Mouse (Mus musculus) midbrain, embryonic 12.5 days (tissue): Measurements from ENCODE around the gene Gfpt2. TPM values are rescaled to one million over a fixed set of nuclear protein-coding genes. Genes with fewer than 3 reads are reported as not detected.
"Not testable (repeated sequence)": the region's sequence is repeated elsewhere in the genome, so short reads cannot be mapped to it uniquely, and the experiment has no call there.

Experiments
- ATAC-seq: fragments of 200-750 bp; cut with Nextera tagmentation; 2 replicates; pipeline ENCODE4 v1.8.0; 2017; ENCODE audit warnings: low read depth, moderate TSS enrichment, moderate library complexity; ENCODE audit not compliant: low FRiP score
- H3K27ac ChIP-seq: fragments of 300-500 bp; sonication (generic); replicated peaks from 2 replicates; pipeline ENCODE4 v1.5.1; 2016; ENCODE audit warnings: mild to moderate bottlenecking
- H3K27me3 ChIP-seq: fragments of 300-500 bp; sonication (generic); 2 replicates; pipeline ENCODE4 v1.6.1; 2016; ENCODE audit warnings: mild to moderate bottlenecking
- H3K36me3 ChIP-seq: fragments of 300-500 bp; sonication (generic); 2 replicates; pipeline ENCODE4 v1.6.1; 2016
- H3K4me1 ChIP-seq: fragments of 300-500 bp; sonication (generic); 2 replicates; pipeline ENCODE4 v1.6.1; 2016
- H3K4me2 ChIP-seq: fragments of 300-500 bp; sonication (generic); replicated peaks from 2 replicates; pipeline ENCODE4 v1.6.1; 2016; ENCODE audit warnings: mild to moderate bottlenecking, moderate library complexity
- H3K4me3 ChIP-seq: fragments of 300-500 bp; sonication (generic); 2 replicates; pipeline ENCODE4 v1.5.1; 2016; ENCODE audit warnings: mild to moderate bottlenecking
- H3K9ac ChIP-seq: fragments of 300-500 bp; sonication (generic); replicated peaks from 2 replicates; pipeline ENCODE4 v1.6.1; 2016; ENCODE audit warnings: mild to moderate bottlenecking, moderate library complexity
- H3K9me3 ChIP-seq: fragments of 300-500 bp; sonication (generic); 2 replicates; pipeline ENCODE4 v1.6.1; 2016; ENCODE audit warnings: mild to moderate bottlenecking
- WGBS: fragments of 180-500 bp; shearing (Covaris S2); methylation state at CpG from one replicate; pipeline ENCODE4 v1.1.7; 2016; 5-methylcytosine and 5-hydroxymethylcytosine counted together
- polyA plus RNA-seq: library from polyadenylated mRNA; unstranded; fragments of >200 nt; fragmentation: Nextera tagmentation; extraction: Ambion mirVana; gene quantifications from 2 replicates; pipeline ENCODE4 v1.2.1, GENCODE M21; 2016

Gene Gfpt2
- polyA plus RNA-seq, 1 experiment from 2014 or later = 11.3 TPM

DNA sequence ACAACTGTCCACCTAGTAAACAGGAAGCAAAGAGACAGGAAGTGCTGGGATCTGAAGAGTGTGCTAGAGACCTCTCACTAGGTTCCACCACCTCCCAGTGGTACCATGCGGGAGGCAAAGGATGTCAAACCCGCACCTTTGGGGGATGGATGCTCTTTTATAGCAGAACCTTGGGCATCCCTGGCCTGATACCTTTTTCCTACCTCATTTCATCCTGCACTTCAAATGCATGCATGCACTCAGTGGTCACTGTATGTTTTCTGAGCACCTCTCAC lies 27.9 kb upstream of the Gfpt2 start:
- WGBS = 81% methylated on average over 2 of the region's 2 CpGs
- Histone ChIP-seq H3K36me3 (no peaks in the 10 kb centered on the region), H3K27me3 (no peaks in the 10 kb centered on the region), H3K9me3 (no peaks in the 10 kb centered on the region), H3K9ac (no peak overlapping the region), H3K4me3 (no peak overlapping the region), H3K4me1 (peaks cover 13% of the 10 kb centered on the region; the same call in 1 of the 2 replicates), H3K4me2 (no peak overlapping the region), H3K27ac (no peak overlapping the region)
- ATAC-seq = no peak

DNA sequence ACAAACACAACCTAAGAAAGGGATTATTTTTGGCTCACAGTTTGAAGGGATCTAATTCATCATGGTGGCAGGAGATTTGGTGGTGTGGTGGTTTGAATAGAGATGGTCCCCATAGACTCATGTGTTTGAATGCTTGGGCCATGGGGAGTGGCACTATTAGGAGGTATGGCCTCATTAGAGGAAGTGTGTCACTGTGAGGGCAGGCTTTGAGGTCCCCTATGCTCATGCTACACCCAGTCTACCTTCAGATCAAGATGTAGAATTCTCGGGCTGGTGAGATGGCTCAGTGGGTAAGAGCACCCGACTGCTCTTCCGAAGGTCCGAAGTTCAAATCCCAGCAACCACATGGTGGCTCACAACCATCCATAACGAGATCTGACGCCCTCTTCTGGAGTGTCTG lies 26.5 kb upstream of the Gfpt2 start:
- peaks cover 13% of the 10 kb centered on the region; the same call in 1 of the 2 replicates for H3K4me1 ChIP-seq
- not testable (repeated sequence) for H3K27ac ChIP-seq, H3K4me2 ChIP-seq, H3K36me3 ChIP-seq, ATAC-seq, H3K4me3 ChIP-seq, H3K9ac ChIP-seq, H3K9me3 ChIP-seq, H3K27me3 ChIP-seq
- WGBS = 92% methylated on average over 4 of the region's 6 CpGs

DNA sequence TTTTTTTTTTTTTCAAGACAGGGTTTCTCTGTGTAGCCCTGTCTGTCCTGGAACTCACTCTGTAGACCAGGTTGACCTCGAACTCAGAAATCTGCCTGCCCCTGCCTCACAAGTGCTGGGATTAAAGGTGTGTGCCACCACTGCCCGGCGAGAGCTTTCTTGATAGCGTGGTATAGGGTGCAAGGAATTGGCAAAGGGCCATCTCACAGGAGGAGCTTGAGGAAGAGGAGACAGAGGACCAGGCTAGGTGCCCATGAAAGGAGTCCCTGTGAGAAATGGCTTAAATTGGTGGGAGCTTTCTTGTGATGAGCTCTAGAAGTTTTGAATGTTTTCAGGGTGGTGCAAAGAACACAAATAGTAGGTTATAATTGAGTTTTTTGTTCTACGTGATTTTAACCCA lies 25.2 kb upstream of the Gfpt2 start:
- no peaks in the 10 kb centered on the region for H3K9me3 ChIP-seq
- H3K4me2 ChIP-seq = no peak overlapping the region
- no peak overlapping the region for H3K9ac ChIP-seq
- no peaks in the 10 kb centered on the region for H3K27me3 ChIP-seq
- WGBS = 89% methylated on average over 5 of the region's 5 CpGs
- no peak overlapping the region for H3K4me3 ChIP-seq
- H3K36me3 ChIP-seq = no peaks in the 10 kb centered on the region
- H3K4me1 ChIP-seq = peaks cover 10% of the 10 kb centered on the region; the same call in 1 of the 2 replicates
- ATAC-seq = no peak
- H3K27ac ChIP-seq = no peak overlapping the region

DNA sequence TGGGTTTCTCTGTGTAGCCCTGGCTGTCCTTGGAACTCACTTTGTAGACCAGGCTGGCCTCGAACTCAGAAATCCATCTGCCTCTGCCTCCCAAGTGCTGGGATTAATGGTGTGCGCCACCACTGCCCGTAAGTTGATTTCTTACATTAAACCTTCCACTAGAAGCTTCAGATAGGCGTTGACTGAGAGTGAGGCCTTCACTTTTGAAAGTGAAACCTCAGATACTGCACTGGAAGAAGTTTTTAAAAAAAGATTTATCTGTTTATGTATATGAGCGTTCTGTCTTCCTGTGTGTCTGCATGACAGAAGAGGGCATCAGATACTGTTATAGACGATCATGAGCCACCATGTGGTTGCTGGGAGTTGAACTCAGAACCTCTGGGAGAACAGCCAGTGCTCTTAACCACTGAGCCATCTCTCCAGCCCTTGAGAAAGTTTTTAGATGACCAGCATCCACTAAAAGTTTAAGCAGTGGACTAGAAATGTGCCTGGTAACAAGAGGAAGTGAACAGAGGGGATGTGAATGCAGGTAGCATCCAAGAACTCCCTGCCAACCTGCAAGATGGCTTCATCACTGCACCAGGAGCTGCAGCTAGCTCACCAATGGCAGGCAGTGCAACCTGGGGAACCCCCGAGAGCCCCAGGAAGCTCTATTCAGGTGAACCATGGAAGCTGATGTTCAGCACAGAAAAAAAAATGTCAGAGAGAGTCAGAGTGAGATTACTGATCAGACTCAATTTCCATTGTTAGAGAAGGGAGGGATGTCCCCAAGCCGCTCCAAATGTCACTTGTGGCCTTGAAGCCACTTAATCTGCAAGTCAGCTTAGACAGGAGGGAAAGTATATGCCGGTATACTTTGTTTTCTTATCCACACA lies 23.1 kb upstream of the Gfpt2 start:
- no peak for ATAC-seq
- no peak overlapping the region for H3K27ac ChIP-seq
- H3K4me3 ChIP-seq = no peak overlapping the region
- H3K4me2 ChIP-seq = no peak overlapping the region
- no peaks in the 10 kb centered on the region for H3K36me3 ChIP-seq
- H3K27me3 ChIP-seq = no peaks in the 10 kb centered on the region
- no peak overlapping the region for H3K9ac ChIP-seq
- WGBS = 82% methylated on average over 9 of the region's 9 CpGs
- no peaks in the 10 kb centered on the region for H3K9me3 ChIP-seq
- no peaks in the 10 kb centered on the region for H3K4me1 ChIP-seq

DNA sequence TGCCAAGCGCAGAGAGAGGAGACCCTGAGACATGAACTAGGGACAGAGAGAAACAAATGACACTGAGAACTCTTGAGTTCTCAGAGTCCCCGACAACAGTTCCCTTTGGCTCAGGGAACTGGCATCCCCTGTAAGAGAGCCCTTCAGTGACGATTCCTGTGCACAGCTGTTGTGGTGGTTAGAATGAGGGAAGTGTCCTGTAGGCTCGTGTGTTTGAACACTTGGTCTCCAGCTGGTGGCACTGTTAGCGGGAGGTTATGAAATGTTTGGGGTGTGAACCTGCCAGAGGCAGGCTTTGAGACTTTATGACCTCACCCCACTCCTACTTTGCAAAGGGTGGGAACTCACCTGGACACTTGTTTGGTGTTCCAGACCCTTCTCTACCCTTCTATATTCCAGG lies 21.7 kb upstream of the Gfpt2 start:
- WGBS = 84% methylated on average over 5 of the region's 5 CpGs
- H3K4me1 ChIP-seq = no peaks in the 10 kb centered on the region
- no peak overlapping the region for H3K4me2 ChIP-seq
- no peak overlapping the region for H3K9ac ChIP-seq
- no peak for ATAC-seq
- H3K27ac ChIP-seq = no peak overlapping the region
- H3K36me3 ChIP-seq = no peaks in the 10 kb centered on the region
- no peaks in the 10 kb centered on the region for H3K9me3 ChIP-seq
- H3K4me3 ChIP-seq = no peak overlapping the region
- H3K27me3 ChIP-seq = no peaks in the 10 kb centered on the region

DNA sequence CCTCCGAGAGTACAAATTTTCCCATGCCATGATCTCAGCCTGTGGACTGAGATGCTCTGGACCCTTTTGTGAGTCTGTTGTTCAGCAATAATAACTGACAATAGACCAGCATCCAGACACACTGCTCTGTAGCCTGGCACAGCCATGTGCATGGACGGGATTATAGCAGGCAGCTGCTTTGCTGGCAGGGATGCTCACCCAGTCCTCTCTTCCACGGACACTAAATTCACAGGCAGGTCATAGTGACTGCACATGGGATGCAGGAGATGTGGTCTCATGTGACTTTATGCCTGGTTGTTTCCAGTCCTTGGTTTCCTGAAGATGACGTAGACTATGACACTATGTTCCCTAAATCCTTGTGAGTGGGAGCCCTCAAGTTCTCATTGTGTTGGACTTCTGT lies 19.1 kb upstream of the Gfpt2 start:
- Histone ChIP-seq H3K36me3 (no peaks in the 10 kb centered on the region), H3K9ac (no peak overlapping the region), H3K27ac (no peak overlapping the region), H3K4me3 (no peak overlapping the region), H3K9me3 (no peaks in the 10 kb centered on the region), H3K27me3 (no peaks in the 10 kb centered on the region), H3K4me2 (no peak overlapping the region), H3K4me1 (no peaks in the 10 kb centered on the region)
- no peak for ATAC-seq
- WGBS = 72% methylated on average over 4 of the region's 4 CpGs

DNA sequence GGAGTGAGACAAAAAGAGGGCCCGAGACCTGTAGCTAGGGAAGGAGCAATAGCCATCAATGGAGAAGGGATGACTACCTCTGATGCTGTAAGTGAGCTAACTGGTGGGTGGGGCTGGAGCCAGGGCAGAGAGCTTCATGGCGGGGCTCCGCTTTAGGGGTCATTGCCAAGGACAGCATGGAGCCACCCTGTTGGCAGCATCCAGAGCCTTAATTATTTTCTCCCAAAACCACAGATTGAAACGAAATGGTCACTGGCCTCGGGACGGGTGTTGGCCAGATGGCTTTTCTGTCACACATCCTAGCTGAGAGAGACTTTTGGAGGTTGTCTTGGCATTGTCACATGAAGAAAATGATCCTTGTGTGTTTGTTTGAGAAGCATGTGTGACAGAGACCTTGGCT lies 15.1 kb upstream of the Gfpt2 start:
- Histone ChIP-seq H3K4me2 (no peak overlapping the region), H3K4me3 (no peak overlapping the region), H3K27ac (no peak overlapping the region), H3K9me3 (no peaks in the 10 kb centered on the region), H3K9ac (no peak overlapping the region), H3K27me3 (no peaks in the 10 kb centered on the region), H3K36me3 (no peaks in the 10 kb centered on the region), H3K4me1 (no peaks in the 10 kb centered on the region)
- 87% methylated on average over 6 of the region's 6 CpGs for WGBS
- ATAC-seq = no peak

DNA sequence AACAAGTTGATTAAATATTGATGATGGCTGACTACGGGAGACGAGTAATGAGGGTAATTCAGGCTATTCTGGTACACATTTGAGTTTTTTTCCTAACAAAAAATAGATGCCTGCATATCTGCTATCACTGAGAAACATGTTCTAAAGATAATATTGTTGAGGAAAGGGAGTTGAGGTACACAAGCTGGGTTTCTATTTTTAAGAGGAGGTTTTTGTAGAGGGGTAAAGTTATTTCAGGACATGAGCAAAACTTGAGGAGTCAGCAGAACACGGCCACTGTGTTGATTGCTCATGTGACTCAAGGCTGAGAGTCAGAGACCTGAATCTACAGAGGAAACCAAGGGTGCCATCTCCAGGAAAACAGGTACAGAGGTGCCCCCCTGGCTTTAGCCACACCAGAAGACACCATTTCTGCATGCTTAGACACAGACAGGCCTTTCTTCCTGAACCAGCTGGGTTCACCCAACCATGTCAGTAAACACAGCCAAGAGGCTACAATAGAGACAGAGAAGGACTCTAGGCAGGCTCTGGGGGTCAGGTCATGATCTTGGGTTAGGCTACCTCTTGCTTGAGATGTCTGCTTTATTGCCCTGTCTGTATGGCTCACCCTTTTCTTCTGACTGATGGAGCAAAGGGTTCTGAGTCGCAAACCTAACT lies 13.7 kb upstream of the Gfpt2 start:
- no peak overlapping the region for H3K4me2 ChIP-seq
- H3K36me3 ChIP-seq = no peaks in the 10 kb centered on the region
- H3K9me3 ChIP-seq = no peaks in the 10 kb centered on the region
- H3K4me3 ChIP-seq = no peak overlapping the region
- no peaks in the 10 kb centered on the region for H3K4me1 ChIP-seq
- no peak for ATAC-seq
- no peak overlapping the region for H3K27ac ChIP-seq
- H3K9ac ChIP-seq = no peak overlapping the region
- WGBS = 85% methylated on average over 4 of the region's 4 CpGs
- no peaks in the 10 kb centered on the region for H3K27me3 ChIP-seq

DNA sequence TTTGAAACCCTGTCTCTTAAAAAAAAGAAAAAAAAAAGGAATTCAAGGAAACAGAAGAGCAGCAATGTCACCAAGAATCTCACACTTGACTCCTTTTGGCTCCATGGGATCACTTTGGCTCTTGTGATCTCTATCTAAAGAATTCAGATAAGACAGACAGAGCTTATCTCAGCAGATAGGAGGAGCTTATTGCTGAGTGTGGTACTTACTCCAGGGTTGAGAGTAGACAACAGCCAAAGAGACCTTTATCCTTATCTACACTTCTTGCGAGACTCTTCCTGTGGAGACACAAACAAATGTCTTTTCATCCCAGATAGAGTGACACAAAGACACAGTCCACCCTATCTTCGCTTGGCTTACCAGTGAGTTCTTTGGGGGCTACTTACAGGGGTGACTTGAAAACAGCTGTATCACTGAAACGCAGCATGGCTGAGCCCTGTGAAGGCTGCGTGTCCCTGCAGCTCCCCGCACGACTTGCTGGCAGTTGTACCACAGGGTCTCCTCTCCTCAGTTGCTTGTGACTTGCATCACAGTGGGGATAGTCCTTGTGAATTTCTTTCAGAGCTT lies 12.1 kb upstream of the Gfpt2 start:
- H3K27me3 ChIP-seq = no peaks in the 10 kb centered on the region
- WGBS = 66% methylated on average over 6 of the region's 6 CpGs
- no peaks in the 10 kb centered on the region for H3K36me3 ChIP-seq
- no peak overlapping the region for H3K4me3 ChIP-seq
- H3K9ac ChIP-seq = no peak overlapping the region
- no peak for ATAC-seq
- H3K9me3 ChIP-seq = no peaks in the 10 kb centered on the region
- H3K4me1 ChIP-seq = no peaks in the 10 kb centered on the region
- no peak overlapping the region for H3K27ac ChIP-seq
- no peak overlapping the region for H3K4me2 ChIP-seq

DNA sequence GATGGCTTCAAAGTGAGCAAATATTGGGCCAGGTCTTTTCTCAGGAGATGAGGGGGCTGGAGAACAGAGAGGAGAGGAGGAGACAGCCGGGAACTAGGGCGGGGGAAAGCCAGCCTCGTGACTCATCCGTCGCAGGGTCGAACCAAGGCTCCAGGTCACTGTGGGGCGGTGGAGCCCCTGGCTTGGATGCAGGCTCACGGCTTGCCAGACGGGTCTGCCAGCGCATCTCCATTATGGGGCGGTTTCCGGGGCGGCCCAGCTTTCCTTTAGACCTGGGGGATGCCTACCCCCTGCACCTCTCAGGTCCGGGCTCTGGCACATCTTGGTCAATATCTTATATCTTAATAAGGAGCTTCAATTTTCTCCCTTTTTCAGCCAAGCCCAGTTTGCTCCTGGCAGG lies 847 bp upstream of the Gfpt2 start:
- Histone ChIP-seq H3K36me3 (no peaks in the 10 kb centered on the region), H3K27ac (no peak overlapping the region), H3K4me3 (no peak overlapping the region), H3K4me1 (peaks cover 17% of the 10 kb centered on the region), H3K4me2 (peak overlapping the region; percentile 98; the same call in 1 of the 2 replicates), H3K9ac (no peak overlapping the region), H3K27me3 (peaks cover 37% of the 10 kb centered on the region), H3K9me3 (no peaks in the 10 kb centered on the region)
- WGBS = 5% methylated on average over 14 of the region's 14 CpGs
- ATAC-seq = no peak

DNA sequence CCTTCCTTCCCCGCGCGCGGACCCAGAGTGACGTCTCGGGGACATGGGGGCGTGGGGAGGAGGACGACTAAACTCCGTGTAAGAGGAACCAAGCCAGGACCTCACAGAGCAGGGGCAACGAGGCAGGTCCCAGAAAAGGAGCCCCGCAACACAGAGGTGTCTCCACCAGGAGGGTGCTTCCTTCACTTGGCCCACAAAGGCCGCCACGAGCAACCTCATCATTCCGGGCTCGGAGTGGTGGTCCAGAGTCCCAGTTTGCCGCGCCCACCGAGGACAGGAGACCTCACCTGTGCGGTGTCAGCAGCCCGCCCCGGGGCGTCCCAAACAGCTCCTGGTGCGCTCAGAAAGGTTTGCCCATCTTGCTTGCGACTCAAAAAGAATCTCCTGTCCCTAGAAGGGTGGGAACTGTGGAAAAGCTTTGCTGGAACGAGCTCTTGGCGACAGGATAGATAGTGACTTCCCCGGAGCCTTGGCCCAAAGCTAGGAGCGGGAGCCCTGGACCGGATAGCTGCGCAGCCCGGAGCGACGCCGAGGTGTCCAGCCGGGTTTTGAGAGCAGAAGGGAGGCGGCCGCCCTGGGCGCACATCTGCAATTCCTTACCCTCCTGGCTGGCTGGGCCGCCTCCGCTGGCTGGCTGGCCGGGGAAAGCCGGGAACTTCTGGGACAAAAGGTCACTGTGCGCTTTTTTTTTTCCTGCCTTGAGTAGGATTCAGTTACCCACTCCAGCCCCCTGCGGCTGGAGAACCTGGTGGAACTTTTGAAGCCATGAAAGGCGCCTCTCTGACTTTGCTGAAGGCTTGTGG lies 565 bp downstream of the Gfpt2 start:
- H3K9ac ChIP-seq = peak overlapping the region; percentile 67
- H3K27me3 ChIP-seq = peaks cover 37% of the 10 kb centered on the region
- H3K36me3 ChIP-seq = no peaks in the 10 kb centered on the region
- WGBS = 2% methylated on average over 45 of the region's 45 CpGs
- peak overlapping the region; percentile 98 for H3K4me2 ChIP-seq
- no peaks in the 10 kb centered on the region for H3K9me3 ChIP-seq
- ATAC-seq = peak; percentile 72; the same call in 1 of the 2 replicates
- H3K4me3 ChIP-seq = peak overlapping the region; percentile 56
- no peak overlapping the region for H3K27ac ChIP-seq
- H3K4me1 ChIP-seq = peaks cover 17% of the 10 kb centered on the region

DNA sequence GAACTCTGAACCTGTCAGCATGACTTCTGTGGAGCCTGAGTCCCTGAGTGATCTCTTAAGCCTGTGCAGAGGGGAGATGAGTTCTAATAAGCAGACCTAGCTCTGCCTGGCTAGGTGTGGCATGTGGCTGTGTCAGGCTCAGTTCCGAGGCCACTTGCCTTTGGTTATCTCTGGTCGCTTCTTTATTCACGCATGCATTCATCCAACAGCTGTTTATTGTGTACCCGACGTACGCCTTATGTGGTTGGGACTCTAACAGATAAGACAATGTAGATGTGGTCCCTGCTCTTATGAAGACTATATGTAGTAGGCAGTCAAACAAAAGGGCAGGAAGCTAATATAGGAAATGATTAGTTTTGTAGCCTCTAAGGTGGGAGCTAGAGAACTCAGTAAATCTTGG lies 5.0 kb downstream of the Gfpt2 start:
- Histone ChIP-seq H3K36me3 (no peaks in the 10 kb centered on the region), H3K9me3 (no peaks in the 10 kb centered on the region)
- ATAC-seq = no peak

More for the DNA sequence above, 5.0 kb downstream of the Gfpt2 start:
- Histone ChIP-seq H3K4me1 (peaks cover 13% of the 10 kb centered on the region), H3K4me2 (no peak overlapping the region), H3K27ac (no peak overlapping the region), H3K4me3 (no peak overlapping the region), H3K27me3 (peaks cover 15% of the 10 kb centered on the region), H3K9ac (no peak overlapping the region)
- 88% methylated on average over 6 of the region's 6 CpGs for WGBS
